Mouse (Mus musculus) midbrain, embryonic 16.5 days (tissue): ENCODE measurements around the gene Slc30a2. TPM values are rescaled to one million over a fixed set of nuclear protein-coding genes. Genes with fewer than 3 reads are reported as not detected.
"Not testable (repeated sequence)": the region's sequence is repeated elsewhere in the genome, so short reads cannot be mapped to it uniquely, and the experiment has no call there.

Experiments
- ATAC-seq: fragments of 200-750 bp; cut with Nextera tagmentation; 2 replicates; pipeline ENCODE4 v1.8.0; 2017; ENCODE audit warnings: moderate TSS enrichment
- H3K27ac ChIP-seq: fragments of 300-500 bp; sonication (generic); 2 replicates; pipeline ENCODE4 v1.5.1; 2014; ENCODE audit warnings: mild to moderate bottlenecking, low read length, mixed read lengths
- H3K27me3 ChIP-seq: fragments of 300-500 bp; sonication (generic); 2 replicates; pipeline ENCODE4 v1.6.1; 2014; ENCODE audit warnings: low read depth, low read length, mixed read lengths; ENCODE audit not compliant: control insufficient read depth, insufficient read depth
- H3K36me3 ChIP-seq: fragments of 300-500 bp; sonication (generic); 2 replicates; pipeline ENCODE4 v1.6.1; 2014; ENCODE audit warnings: mild to moderate bottlenecking, low read length, moderate library complexity, mixed read lengths; ENCODE audit not compliant: control insufficient read depth, insufficient read depth
- H3K4me1 ChIP-seq: fragments of 300-500 bp; sonication (generic); 2 replicates; pipeline ENCODE4 v1.6.1; 2014; ENCODE audit warnings: mild to moderate bottlenecking, low read length, mixed read lengths; ENCODE audit not compliant: control insufficient read depth, insufficient read depth
- H3K4me2 ChIP-seq: fragments of 300-500 bp; sonication (generic); 2 replicates; pipeline ENCODE4 v1.6.1; 2014; ENCODE audit warnings: mild to moderate bottlenecking, low read length, mixed read lengths
- H3K4me3 ChIP-seq: fragments of 300-500 bp; sonication (generic); 2 replicates; pipeline ENCODE4 v1.5.1; 2014; ENCODE audit warnings: low read depth, mild to moderate bottlenecking, low read length, moderate library complexity, mixed read lengths
- H3K9ac ChIP-seq: fragments of 300-500 bp; sonication (generic); 2 replicates; pipeline ENCODE4 v1.6.1; 2014; ENCODE audit warnings: low read depth, low read length, mixed read lengths
- H3K9me3 ChIP-seq: fragments of 300-500 bp; sonication (generic); replicated peaks from 2 replicates; pipeline ENCODE4 v1.6.1; 2014; ENCODE audit warnings: mild to moderate bottlenecking, low read length, mixed read lengths; ENCODE audit not compliant: control insufficient read depth, poor library complexity, severe bottlenecking
- WGBS: fragments of 180-500 bp; shearing (Covaris S2); extraction: QIAGEN DNeasy Blood & Tissue Kit; methylation state at CpG from one replicate; pipeline ENCODE4 v1.1.7; 2014; 5-methylcytosine and 5-hydroxymethylcytosine counted together
- polyA plus RNA-seq: library from polyadenylated mRNA; unstranded; fragments of >200 nt; fragmentation: Nextera tagmentation; extraction: Ambion mirVana; gene quantifications from 2 replicates; pipeline ENCODE4 v1.2.1, GENCODE M21; 2015

The Slc30a2 gene
- 0.26 and 0.30 TPM in 2 replicates for polyA plus RNA-seq

DNA sequence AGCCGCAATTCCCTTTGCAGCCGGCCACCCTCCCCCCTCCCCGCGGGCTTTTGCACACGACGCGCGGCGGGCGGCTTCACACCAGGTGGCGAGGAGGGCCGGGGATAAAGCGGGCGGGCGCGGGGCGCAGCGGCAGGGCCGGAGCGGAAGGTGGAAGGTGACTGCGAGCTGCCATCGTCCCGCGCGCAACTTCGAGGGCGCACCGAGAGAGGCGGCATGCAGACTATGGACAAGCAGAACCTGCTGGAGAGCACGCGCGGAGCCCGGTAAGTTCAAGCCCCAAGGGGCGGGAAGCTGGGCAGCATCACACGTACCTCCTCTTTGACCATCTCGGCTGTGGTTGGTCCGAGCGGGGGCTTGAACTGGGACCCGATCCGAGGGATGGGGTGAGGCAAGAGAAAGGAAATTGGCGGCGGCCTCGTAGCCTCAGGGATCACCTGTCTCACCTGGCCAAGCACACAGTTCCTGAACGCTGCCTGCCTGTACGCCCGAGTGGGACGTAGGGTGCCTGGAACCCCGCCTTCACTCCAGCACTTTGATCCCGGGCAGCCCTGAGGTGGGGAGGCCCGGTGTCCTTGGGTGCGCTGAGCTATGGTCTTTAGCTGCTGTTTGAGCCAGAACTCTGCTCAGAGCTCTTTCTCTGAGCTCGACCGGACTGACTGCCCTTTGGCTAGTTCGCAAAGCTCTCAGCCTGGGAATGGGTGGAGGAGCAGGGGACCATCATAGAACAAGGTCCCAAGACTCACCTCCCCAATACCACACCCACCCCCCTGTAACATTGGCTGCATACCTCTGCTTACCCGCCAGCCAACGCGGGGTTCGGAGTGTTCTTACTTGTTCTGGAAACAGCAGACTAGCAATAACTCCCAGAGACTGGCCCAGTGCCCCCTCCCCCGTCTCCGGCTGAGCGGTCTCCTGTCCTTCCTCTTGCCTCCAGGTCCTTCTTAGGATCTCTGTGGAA, at the start of gene Slc30a2:
Slc30a2 (plus strand) TSS at position 111 of the 961 bp plus-strand sequence.
- H3K27ac ChIP-seq, result no peak within 1 kb of the TSS
- no peak for ATAC-seq
- no peaks in the 10 kb centered on the region for H3K9me3 ChIP-seq
- WGBS, result 3% methylated on average over 58 of the region's 61 CpGs
- H3K4me3 ChIP-seq, result peak within 1 kb of the TSS; percentile 22
- peaks cover 42% of the 10 kb centered on the region for H3K27me3 ChIP-seq
- no peaks in the 10 kb centered on the region for H3K36me3 ChIP-seq
- peak within 1 kb of the TSS; percentile 44 for H3K4me2 ChIP-seq
- H3K9ac ChIP-seq, result no peak within 1 kb of the TSS
- peaks cover 4% of the 10 kb centered on the region; the same call in 1 of the 2 replicates for H3K4me1 ChIP-seq

DNA sequence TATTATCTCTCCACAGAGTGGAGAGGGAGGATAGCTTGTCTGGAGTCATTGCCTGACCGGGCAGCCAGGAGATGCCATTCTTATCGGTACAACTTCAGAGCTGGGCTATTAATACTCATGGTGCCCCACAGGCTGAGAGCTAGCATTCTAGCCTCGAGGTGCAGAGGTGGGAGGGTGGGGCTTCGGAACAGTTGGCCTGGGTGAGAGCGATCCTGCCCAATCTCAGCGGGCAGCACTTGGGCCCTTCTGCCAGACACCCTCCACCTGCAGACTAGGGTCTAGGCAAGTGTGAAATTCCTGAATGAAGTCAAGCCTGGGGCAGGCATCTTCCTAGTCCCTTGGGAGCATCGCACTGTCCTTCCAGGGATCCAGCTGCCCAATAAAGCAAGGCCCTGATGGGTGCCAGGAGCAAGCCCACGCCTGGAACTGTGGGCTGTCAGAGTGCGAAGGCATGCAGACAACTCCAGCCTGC, 49.3 kb upstream of the Slc30a2 start:
- no peak for ATAC-seq

DNA sequence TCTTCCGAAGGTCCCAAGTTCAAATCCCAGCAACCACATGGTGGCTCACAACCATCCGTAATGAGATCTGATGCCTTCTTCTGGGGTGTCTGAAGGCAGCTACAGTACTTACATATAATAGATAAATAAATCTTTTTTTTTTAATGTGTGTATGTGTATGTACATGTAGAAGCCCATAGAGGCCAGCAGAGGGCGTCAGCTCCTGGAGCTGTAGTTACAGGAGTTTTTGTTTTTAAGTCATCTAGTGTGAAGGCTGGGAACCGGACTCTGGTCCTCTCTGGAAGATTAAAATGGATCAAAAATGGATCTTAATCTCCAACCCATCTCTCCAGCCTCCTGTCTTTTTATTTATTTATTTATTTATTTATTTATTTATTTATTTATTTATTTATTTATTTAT, 46.9 kb upstream of the Slc30a2 start:
- H3K9me3 ChIP-seq, ATAC-seq, H3K4me1 ChIP-seq, H3K27ac ChIP-seq, H3K36me3 ChIP-seq, H3K4me2 ChIP-seq, H3K4me3 ChIP-seq, H3K9ac ChIP-seq, H3K27me3 ChIP-seq: not testable (repeated sequence)
- 91% methylated on average over 4 of the region's 4 CpGs for WGBS

More for the DNA sequence above, 49.3 kb upstream of the Slc30a2 start:
- Histone ChIP-seq H3K9ac (no peak overlapping the region), H3K4me1 (peaks cover 2% of the 10 kb centered on the region), H3K4me2 (no peak overlapping the region), H3K27me3 (no peaks in the 10 kb centered on the region), H3K9me3 (no peaks in the 10 kb centered on the region), H3K4me3 (no peak overlapping the region), H3K36me3 (no peaks in the 10 kb centered on the region), H3K27ac (no peak overlapping the region)
- 75% methylated on average over 9 of the region's 9 CpGs for WGBS

DNA sequence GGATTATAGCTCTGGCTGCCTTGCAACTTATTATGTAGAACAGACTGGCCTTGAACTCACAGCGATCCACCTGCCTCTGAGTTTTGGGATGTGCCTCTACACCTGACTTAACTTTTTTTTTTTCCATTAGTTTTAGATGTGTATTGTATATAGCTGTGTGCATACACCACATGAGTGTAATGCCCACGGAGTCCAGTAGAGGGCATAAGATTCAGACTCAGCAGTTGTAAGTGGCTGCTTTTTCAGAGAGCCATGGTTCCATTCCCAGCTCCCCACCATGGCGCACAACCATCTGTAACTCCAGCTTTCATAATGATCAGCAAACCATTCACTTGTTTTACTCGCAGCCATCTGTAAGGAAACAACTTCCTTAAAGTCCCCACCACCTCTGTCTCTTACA, 46.5 kb upstream of the Slc30a2 start:
- Histone ChIP-seq H3K4me3 (no peak overlapping the region), H3K27ac (no peak overlapping the region), H3K4me2 (no peak overlapping the region), H3K9me3 (no peaks in the 10 kb centered on the region), H3K9ac (no peak overlapping the region), H3K36me3 (no peaks in the 10 kb centered on the region), H3K27me3 (no peaks in the 10 kb centered on the region), H3K4me1 (no peaks in the 10 kb centered on the region)
- 92% methylated on average over 4 of the region's 4 CpGs for WGBS
- no peak for ATAC-seq

DNA sequence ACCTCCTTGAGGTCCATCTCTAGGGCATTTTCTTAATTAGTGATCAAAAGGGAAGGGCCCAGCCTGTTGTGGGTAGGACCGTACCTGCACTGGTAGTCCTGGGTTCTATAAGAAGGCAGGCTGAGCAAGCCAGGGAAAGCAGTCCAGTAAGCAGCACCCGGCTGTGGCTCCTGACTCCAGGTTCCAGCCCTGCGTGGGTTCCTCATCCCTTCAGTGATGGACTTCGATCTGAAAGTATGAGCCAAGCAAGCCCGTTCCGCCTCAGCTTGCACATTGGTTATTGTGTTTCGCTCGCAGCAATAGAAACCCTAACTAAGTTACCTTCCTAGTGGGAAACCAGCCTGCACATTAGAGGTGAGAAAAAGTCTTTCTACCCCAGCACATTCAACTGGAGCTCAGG, 45.6 kb upstream of the Slc30a2 start:
- 95% methylated on average over 8 of the region's 8 CpGs for WGBS
- no peaks in the 10 kb centered on the region for H3K4me1 ChIP-seq
- no peak for ATAC-seq

DNA sequence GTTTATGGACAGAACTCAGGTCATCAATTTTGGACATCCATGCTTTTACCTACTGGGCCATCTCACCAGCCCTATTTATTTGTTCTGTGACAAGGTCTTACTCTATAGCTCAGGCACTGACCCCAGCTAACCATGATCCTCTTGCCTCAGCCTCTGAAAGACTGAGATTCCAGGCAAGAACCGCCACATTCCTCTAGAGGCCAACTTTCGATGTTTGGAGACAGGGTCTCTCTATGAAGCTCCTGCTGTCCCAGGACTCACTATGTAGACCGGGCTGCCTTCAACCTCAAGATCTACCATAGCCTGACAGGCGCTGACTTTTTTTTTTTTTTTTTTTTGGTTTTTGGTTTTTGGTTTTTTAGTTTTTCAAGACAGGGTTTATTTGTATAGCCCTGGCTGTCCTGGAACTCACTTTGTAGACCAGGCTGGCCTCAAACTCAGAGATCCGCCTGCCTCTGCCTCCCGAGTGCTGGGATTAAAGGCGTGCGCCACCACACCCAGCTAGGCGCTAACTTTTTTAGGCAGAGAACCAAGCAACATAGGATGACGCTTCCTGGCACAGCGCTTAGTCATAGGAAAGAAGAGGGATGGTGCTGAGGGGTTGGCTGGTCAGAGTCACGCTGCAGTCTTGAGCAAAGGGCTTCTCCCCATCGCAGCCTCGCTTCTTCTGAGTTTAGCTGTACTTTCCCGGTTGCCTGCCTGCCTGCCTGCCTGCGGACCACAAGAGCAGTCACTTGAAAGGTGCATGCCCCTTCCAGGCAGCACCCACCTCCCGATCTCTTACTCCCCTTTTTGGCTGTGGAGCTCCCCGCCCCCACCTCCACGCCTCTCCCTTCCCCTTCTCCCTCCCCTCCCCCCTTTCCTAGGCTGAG, 44.1 kb upstream of the Slc30a2 start:
- H3K9me3 ChIP-seq, result no peaks in the 10 kb centered on the region
- 76% methylated on average over 19 of the region's 19 CpGs for WGBS

More for the DNA sequence above, 45.6 kb upstream of the Slc30a2 start:
- no peak overlapping the region for H3K4me2 ChIP-seq
- no peaks in the 10 kb centered on the region for H3K27me3 ChIP-seq
- H3K9ac ChIP-seq, result no peak overlapping the region
- no peaks in the 10 kb centered on the region for H3K9me3 ChIP-seq
- H3K36me3 ChIP-seq, result no peaks in the 10 kb centered on the region
- H3K27ac ChIP-seq, result no peak overlapping the region
- no peak overlapping the region for H3K4me3 ChIP-seq

DNA sequence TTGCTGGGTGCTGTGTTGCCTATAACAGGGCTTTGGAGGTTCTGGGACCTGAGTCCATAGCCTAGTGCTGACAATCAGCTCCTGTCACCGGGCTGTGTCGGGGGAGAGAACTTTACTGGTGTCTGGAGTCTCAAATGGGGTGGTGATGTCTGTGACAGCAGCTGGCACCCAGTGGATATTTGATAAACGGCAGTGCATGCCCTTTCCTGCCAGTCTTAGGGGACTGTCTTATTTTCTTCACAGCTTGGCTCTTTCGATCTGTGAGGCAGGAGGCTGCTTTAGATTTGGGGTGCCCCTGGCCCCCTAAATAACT, 43.5 kb upstream of the Slc30a2 start:
- no peaks in the 10 kb centered on the region for H3K9me3 ChIP-seq
- H3K27me3 ChIP-seq, result no peaks in the 10 kb centered on the region
- no peak overlapping the region for H3K9ac ChIP-seq
- H3K4me2 ChIP-seq, result no peak overlapping the region
- H3K4me3 ChIP-seq, result no peak overlapping the region
- WGBS, result 68% methylated on average over 4 of the region's 4 CpGs
- no peaks in the 10 kb centered on the region for H3K4me1 ChIP-seq
- no peak overlapping the region for H3K27ac ChIP-seq
- no peaks in the 10 kb centered on the region for H3K36me3 ChIP-seq
- no peak for ATAC-seq

More for the DNA sequence above, 44.1 kb upstream of the Slc30a2 start:
- no peaks in the 10 kb centered on the region for H3K36me3 ChIP-seq
- H3K27me3 ChIP-seq, result no peaks in the 10 kb centered on the region
- no peak overlapping the region for H3K9ac ChIP-seq
- ATAC-seq, result no peak
- H3K4me2 ChIP-seq, result no peak overlapping the region
- H3K27ac ChIP-seq, result no peak overlapping the region
- H3K4me1 ChIP-seq, result no peaks in the 10 kb centered on the region
- H3K4me3 ChIP-seq, result no peak overlapping the region

DNA sequence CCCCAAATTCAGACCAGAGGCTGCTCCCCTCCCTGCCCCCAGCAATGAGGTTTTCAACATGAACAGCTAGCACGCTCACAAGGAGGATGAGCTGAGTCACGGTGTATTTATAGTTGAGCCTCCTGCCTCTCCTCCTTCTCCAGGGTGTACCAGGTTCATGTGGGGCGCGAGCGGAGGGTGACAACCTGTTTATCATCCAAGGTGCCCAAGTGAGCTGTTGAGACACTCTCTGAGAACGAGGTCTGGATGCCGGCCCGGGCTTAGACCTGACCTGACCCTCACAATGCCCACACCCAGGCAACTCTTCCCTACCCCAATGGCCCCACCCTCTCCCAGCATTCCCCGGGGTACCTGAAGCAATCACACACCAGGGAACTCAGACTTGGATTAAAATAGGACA, 42.7 kb upstream of the Slc30a2 start:
- Histone ChIP-seq H3K4me3 (no peak overlapping the region), H3K9me3 (no peaks in the 10 kb centered on the region), H3K4me2 (no peak overlapping the region), H3K9ac (no peak overlapping the region), H3K4me1 (no peaks in the 10 kb centered on the region), H3K27me3 (no peaks in the 10 kb centered on the region), H3K36me3 (no peaks in the 10 kb centered on the region), H3K27ac (no peak overlapping the region)
- WGBS, result 79% methylated on average over 9 of the region's 9 CpGs
- no peak for ATAC-seq
